Mouse (Mus musculus): ENCODE measurements around the gene Mettl11b. TPM values are rescaled to one million over a fixed set of nuclear protein-coding genes. Genes with fewer than 3 reads are reported as not detected.

Mettl11b gene
- 23.1 and 33.4 TPM in 2 replicates for polyA plus RNA-seq (2015; fragmentation: Nextera tagmentation; extraction: Ambion mirVana)

GRCm38 (mm10) chr1:163725106-163725759 lies at the start of gene Mettl11b:
Gene Mettl11b (minus strand): TSS chr1:163725232.

Other genes starting within 250 kb of the Mettl11b start
- 15.8 and 16.3 TPM in 2 replicates for gene Kifap3, start 54.4 kb upstream of the Mettl11b start, polyA plus RNA-seq (2015; fragmentation: Nextera tagmentation; extraction: Ambion mirVana)
- 6.1 and 7.7 TPM in 2 replicates for gene Scyl3, start 203.9 kb upstream of the Mettl11b start, polyA plus RNA-seq (2015; fragmentation: Nextera tagmentation; extraction: Ambion mirVana)